Mouse (Mus musculus) c-Kit-positive CD71-positive TER-119-negative erythroid progenitor cells, embryonic 14.5 days (primary cell): ENCODE measurements around the gene Wwp2.
A peak's percentile ranks its signal among the peaks of the same experiment; 100 is the strongest.

ENCODE experiments used
- DNase-seq: peaks from one replicate; pipeline ENCODE4 v3.0.0-alpha.2; 2013; ENCODE audit warnings: low read depth

Gene Wwp2

DNA sequence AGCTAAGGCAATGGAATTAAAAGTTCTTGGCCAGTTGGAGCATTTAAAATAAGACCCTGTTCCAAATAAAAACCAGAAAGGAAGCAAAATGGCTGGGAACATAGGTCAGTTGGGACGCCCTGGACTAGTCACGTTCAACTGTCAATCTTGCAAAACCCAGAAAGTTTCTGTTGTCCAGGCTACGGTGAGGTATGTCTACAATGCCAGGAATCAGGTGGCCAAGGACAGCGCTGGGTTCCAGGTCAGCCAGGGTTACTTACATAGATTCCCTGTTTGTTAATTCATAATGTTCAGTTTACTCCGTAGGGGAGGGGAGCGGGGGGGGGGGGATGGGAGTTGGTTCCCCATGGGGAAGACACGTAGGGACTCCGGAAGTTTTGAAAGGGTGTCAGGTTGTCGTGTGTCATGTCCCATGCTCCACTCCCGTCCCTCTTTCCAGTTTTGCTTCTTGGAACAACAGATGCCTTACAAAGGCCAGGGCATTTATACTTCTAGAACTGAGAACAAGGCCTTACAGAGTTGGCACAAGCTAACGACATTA lies 674 bp upstream of the Wwp2 start:
- DNase-seq, result no peak

DNA sequence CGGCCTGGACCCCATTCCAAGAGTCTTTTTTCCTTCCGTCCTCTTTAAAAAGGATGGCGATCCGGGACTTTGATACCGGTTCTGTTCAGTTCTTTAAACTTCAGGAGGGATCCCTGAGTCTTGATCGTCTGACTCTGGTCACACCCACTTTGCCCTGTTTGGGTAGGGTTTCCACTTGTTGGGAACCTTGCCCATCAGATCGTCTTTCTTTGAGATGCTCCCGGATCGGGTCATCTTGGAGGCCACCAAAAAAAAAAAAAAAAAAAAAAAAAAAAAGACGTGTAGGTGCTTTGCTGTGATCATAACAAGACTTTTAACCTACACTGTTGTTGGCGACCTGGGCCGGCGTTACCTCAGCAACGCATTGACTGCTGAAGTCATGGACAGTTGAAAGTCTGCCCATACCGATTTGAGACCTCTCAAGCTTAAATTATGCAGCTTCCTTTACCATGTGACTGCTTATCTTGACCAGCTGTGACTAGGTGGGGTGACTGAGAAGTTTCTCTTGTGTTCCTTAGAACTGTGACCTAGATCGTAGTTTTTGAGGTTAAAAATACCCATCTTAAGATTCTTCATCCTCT lies 766 bp downstream of the Wwp2 start:
- peak; percentile 86 for DNase-seq

DNA sequence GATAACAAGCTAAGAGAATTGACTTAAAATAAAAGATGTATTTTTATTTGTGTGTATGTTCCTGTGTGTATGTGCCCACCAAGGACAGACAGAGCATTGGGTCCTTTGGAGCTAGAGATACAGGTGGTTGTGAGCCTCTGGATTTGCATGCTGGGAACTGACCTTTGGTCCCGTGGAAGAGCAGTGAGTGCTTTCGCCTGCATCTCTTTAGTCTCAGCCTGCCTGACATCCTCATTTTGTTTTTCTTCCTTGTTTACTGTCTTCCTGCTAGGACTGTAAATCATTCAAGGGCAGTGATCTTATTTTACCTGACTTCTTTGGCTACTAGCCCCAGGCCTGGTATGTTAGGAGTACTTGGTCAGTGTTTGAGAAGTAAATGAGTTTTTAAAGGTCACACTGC lies 1.5 kb downstream of the Wwp2 start:
- no peak for DNase-seq

DNA sequence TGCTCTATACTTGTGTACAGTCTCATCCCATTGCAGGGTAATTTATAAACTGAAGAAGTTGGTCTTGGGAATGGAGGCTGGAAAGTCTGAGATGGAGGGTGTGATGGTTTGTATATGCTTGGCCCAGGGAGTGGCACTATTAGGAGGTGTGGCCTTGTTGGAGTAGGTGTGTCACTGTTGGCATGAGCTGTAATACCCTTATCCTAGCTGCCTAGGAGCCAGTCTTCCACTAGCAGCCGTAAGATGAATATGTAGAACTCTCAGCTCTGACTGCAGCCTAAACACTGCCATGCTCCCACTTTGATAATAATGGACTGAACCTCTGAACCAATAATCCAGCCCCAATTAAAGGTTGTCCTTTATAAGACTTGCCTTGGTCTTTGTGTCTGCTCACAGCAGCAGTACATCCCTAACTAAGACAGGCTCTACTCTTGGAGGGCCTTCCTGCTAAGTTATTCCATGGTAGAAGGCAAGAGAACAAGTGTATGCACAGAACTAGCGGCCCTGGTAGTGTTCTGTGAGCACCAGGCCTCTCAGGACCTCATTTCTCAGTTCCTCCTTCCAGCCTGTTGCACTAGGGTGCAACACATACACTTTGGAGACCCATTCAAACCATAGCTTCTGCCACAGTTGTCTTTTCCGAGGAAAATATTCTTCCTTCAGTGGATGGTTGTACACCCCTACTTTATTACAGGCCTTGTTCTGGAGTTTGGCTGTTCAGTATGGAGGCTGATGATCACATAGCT lies 3.9 kb downstream of the Wwp2 start:
- DNase-seq, result no peak

GRCm38 (mm10) chr8:107444626-107445025 lies 8.5 kb downstream of the Wwp2 start:
- no peak for DNase-seq

- DNase-seq, result no peak
Measured at GRCm38 (mm10) chr8:107447713-107448112, 11.5 kb downstream of the Wwp2 start.

DNA sequence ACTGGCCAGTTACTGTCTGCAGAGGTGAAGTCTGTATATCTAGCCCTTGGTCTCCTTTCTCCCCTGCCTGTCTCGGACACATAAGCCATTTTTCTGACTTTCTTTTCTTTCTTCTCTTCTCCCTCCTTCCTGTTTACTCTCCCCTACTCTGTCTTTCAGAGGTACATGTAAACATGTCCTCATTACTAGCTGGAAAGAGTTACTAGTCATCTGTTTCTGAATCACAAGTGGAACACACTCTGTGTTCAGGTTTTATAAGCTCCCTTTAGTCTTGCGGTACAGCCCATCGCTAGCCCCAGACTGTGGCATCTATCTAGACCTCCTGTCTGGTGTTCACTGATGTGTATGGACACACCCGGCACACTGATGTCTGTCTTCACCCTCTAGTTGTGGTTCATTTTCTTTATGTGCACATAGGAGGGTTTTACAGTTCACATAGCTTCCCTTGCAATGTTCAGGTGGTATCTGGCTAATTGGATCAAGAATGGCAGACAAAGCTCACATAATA lies 12.3 kb downstream of the Wwp2 start:
- no peak for DNase-seq

DNA sequence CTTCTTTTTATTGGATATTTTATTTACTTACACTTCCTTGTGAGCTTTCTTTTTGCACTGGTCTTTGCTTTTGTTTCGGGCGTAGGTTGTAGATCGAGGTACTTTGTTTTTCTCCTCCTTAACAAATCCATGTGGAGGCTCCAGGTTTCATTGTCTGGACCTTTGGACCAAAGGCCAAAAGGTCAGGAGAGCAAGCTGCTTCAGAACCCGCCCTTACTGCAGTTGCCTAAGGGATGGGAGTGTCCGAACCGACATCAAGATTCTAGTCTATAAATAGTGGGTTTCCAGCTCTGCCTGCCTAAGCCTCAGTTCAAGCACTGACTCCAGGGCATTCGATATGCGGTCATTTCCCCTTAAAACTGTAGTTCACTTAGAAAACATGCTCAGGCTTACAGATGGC lies 13.0 kb downstream of the Wwp2 start:
- DNase-seq, result no peak

DNA sequence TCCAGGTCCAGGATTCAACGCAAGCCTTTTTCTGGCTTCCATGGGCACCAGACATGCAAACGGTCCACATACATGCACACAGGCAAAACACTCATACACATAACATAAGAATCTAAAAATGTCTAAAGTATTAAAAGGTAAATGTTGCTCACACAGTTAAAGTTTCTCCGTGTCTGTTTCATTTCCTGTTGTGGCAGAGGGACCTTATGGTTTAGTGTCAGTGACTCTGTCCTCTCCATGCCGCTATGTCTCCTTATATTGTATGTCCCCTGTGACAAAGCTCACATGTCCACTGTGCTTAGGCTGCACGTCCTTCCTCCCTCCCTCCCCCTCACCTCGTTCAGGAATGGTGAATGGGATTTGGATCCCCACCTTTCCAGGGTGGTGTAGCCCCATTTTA lies 13.5 kb downstream of the Wwp2 start:
- no peak for DNase-seq

DNA sequence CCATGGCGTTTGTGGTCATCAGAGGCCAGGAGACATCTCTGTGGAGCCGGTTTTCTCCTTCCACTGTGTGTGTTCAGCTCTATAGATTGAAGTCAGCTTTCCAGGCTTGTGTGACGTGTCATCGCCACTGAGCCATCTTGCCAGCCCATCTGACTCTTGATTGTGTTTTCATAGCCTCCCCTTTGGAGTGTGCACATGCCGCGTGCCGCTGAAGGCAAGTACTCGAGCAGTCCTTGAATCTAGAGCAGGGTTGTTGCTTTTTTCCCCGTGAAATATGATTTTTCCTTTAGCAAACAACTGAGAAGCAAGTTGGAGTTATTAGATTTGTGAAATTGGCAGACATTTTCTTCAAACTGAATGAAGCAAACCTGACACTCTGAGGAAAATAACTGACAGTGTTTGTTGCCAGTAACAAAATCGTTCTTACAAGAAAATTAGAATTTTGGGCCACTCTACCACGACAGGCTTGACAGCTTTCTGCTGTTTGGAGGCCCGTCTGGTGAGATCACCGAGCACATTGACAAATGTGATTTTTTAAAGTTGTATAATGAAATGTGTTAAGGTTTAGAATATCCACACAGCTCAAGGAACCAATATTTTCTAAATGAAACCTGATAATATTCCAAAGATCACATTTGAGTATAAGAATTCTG lies 15.4 kb downstream of the Wwp2 start:
- no peak for DNase-seq

GRCm38 (mm10) chr8:107453386-107453785 lies 17.2 kb downstream of the Wwp2 start:
- DNase-seq, result no peak

GRCm38 (mm10) chr8:107455268-107455667 lies 19.1 kb downstream of the Wwp2 start:
- DNase-seq, result no peak

DNA sequence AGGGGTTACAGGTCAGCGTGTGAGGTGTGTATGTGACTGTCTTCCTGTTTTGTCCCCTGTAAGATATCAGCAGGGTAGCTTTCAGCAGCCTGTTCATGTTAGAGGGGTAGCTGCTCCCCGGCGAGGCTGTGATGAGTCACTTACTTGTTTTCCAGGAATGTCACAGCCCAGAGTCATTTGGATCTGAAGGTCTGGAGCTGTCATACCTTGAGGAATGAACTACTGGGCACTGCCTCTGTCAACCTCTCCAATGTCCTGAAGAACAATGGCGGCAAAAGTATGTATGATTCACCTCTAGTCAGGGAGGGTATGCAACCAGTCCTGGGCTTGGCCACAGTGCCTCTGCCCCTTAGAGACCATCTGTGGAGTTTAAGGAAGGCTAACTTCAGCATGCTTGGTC lies 21.6 kb downstream of the Wwp2 start:
- no peak for DNase-seq

DNA sequence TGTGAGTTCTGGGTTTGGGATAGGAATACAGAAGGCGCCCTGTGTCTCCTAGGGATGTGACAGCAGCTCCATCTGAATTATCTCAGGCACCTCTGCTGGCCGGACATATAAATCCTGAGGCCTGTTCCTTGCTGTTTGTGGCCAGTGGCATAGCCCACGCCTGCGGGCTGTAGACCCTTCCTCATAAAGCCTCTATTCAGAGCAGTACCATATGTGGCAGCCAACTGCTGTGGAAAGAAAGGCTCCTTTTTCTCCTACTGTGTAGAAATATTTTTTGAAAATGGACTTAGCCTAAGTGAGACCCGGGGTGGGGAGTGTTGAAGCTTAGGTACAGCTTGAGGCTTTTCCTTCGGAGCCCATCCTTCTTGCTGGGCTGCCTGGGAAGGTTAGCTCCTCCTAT lies 22.1 kb downstream of the Wwp2 start:
- no peak for DNase-seq

GRCm38 (mm10) chr8:107462423-107462822 lies 26.3 kb downstream of the Wwp2 start:
- DNase-seq, result no peak

- DNase-seq, result no peak
Measured at GRCm38 (mm10) chr8:107465332-107465990, 29.3 kb downstream of the Wwp2 start.

GRCm38 (mm10) chr8:107466642-107467041 lies 30.5 kb downstream of the Wwp2 start:
- no peak for DNase-seq

DNA sequence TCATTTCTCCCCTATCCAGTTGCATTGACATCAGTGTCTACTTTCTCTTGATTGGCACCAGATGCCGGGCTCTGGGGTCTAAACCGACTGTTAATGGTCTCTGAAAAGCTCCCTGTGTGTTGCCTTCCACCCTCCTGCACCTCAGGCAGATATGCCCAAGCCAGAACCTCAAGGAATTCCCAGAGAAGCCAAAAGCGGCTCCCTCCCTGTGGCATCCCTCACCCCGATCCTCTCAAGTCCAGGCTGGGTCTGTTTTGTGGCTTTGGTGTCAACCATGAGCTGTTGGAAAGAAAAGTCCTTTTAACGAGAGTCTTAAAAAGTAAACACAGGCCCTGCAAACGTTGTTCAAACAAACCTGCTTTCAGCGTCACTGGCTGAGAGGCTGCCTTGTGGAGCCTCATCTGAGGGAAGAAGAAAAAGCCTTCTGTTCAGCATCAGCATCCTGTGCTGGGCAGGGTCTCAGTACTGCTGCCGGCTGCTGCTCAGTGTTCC lies 32.7 kb downstream of the Wwp2 start:
- no peak for DNase-seq

DNA sequence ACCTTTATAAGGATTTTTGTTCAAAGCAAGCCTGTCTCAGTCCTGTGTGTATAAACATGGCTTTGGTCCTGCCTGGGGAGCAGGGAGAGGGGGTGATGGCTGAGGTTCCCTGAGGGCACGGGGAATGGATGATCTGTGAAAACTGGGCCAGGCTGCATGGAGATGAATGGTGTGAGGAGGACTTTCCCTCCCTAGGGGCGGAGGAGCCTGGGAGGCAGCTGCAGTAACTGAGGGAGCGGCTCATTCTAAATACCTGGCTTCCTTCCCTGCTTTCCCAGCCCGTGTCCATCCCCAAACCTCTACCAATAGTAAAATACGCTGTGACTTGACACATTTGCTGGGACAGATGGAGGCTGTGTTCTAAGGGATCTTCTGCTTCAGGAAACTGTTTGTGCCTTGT lies 34.1 kb downstream of the Wwp2 start:
- no peak for DNase-seq

- DNase-seq, result no peak
Measured at GRCm38 (mm10) chr8:107472403-107473100, 36.4 kb downstream of the Wwp2 start.

GRCm38 (mm10) chr8:107473369-107473768 lies 37.2 kb downstream of the Wwp2 start:
- no peak for DNase-seq

DNA sequence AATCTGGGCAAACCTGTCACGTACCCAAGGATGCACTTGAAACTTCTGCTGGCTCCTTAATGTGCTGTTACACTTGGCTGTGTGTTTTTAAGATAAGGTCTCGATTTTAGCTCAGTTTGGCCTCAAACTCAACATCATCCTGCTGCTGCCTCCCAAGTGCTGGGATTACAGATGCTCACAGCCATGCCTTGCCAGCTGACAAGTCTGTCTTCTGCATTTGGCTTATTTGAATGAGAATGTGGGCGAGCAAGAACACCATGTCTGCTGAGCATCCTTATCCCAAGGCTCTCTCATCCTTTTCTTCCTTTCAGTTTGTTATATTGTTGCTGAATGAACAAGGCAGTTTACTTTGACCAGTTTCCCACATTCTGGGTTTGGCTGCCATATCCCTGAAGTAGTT lies 39.4 kb downstream of the Wwp2 start:
- no peak for DNase-seq
